Mouse (Mus musculus) fat pad, adult 2 months (tissue): ENCODE results near the gene Jakmip3.

Source experiments
- DNase-seq: peaks from one replicate; pipeline ENCODE4 v3.0.0-alpha.2; 2011; ENCODE audit warnings: low read depth, low spot score; ENCODE audit errors: extremely low read depth

Gene Jakmip3

GRCm38 (mm10) chr7:138945668-138946067 lies 5.1 kb downstream of the Jakmip3 start:
- DNase-seq: no peak

GRCm38 (mm10) chr7:138947741-138948140 lies 7.2 kb downstream of the Jakmip3 start:
- no peak for DNase-seq

DNA sequence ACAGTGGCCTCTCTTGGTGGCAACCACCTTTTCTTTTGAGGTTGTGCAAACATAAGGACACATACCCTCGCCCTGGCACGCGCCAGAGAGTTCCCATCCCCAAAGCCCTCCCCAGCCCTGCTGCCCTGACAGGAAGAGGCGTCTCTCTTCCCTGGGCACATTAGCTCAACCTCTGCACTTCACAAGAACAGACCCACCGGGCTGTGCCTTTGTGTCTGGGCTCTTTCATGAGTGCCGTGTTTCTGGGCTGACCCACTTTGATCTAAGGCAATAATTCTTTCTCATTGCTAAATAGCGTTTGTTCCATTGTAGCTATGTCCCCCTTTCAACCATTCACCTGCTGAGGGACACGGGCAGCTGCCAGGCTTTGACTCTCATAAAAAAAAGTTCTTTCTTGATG lies 7.8 kb downstream of the Jakmip3 start:
- no peak for DNase-seq

- no peak for DNase-seq
These were observed 15.3 kb downstream of the Jakmip3 start for GRCm38 (mm10) chr7:138955787-138956186.

DNA sequence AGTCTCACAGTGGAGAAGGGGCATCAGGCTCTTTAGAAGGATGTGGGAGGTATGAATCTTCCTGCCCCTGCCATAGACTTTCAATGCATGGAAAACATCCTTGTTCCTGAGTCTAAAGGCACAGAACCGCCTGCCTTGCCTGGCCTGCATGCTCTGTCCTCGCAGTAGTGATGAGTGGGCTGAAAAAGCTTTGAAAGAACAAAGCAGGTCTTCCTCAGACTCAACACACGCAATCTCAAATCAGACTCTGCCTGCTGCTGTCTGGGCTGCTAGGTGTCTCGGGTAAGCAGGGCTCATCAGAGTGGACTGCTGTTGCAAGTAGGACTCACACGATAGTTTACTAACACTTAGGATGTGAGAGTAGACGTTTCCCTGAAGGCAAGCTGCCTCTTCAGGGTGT lies 16.6 kb downstream of the Jakmip3 start:
- no peak for DNase-seq

DNA sequence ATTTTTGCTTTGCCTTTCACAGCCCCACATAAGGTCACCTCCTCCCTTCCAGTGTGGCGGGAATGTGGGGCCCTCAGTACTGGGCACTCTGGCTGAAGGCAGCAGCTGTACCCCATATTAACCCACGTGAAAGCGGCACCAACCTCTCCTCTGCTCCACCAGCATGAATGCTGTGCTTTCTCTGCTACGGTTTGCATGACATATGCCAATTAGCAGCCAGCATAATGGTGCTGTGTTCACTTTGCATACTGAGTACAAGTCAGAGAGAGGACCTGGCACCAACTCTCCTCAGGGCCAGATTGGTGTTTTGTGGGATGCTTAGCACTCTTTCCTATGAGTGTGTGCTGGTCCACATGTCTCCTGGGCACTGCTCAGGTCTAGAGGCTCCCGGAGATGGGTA lies 19.2 kb downstream of the Jakmip3 start:
- DNase-seq: no peak

DNA sequence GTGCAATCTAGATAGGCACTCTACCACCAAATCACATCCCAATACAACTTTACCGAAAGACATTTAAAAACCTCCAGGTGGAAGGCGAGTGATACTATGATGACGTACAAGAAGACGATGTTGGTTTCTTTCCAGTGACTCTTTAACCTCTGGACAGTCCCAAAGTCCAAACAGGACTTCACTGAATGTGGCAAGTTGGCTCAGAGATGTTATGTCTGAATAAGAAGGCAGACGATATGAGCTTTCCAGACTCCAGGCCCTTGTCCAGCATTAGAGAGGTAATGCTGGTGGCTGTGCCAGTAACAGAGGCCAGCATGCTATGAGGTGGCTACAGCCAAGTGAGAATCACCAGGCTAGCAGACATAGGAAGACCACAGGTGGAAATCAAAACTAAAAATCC lies 23.2 kb downstream of the Jakmip3 start:
- DNase-seq: no peak

GRCm38 (mm10) chr7:138968010-138968620 lies 27.6 kb downstream of the Jakmip3 start:
- DNase-seq: no peak

DNA sequence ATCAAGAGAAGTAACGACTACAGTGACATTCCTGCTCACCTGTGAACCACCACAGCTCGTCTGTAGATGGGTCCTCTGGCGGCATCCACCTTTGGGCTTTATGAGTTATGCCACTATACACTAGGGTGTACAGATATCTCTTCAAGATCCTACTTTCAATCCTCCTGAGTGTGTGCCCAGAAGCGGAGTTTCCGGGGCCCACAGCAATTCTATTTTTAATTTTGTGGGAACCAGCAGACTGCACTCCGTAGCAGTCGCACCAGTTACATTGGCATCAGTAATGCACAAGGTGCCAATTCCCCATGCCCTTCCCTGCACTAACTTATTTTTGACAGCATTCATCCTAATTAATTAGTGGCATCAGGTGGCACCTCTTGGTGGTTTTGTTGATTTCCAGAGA lies 37.0 kb downstream of the Jakmip3 start:
- no peak for DNase-seq

DNA sequence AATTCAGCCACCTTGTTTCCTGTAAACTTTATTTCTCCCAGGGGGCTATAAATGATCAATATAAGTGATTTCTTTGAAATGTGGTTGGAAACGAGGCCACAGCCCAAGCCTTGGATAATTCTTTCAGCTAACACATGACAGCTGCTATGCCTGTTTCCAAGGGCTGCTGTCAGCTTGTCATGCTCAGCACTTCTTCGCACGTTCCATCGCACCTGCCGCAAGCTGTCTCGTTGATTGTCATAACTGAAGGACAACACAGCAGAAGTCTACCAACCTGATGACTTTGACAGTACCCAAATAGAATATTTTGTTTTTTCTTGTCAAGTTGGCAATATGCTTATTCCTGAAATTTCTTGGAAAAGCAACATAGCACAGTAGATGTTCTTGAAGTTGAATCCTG lies 44.0 kb downstream of the Jakmip3 start:
- DNase-seq: no peak

DNA sequence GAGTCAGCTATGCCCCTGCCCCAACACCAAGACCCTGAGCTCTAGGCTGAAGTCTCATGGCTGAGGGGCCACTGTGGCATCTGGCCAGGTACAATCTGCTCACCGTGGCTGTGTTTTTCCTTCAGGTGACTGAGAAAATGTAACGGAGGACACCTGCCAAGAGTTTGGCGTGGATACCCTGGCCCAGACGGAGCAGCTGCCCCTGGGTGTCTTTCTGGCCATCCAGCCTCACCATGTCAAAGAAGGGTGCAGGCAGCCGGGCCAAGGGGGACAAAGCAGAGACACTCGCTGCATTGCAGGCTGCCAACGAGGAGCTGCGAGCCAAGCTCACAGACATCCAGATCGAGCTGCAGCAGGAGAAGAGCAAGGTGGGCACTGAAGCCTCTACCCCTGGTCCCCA lies 48.6 kb downstream of the Jakmip3 start:
- no peak for DNase-seq

GRCm38 (mm10) chr7:139002692-139003091 lies 62.2 kb downstream of the Jakmip3 start:
- DNase-seq: no peak

DNA sequence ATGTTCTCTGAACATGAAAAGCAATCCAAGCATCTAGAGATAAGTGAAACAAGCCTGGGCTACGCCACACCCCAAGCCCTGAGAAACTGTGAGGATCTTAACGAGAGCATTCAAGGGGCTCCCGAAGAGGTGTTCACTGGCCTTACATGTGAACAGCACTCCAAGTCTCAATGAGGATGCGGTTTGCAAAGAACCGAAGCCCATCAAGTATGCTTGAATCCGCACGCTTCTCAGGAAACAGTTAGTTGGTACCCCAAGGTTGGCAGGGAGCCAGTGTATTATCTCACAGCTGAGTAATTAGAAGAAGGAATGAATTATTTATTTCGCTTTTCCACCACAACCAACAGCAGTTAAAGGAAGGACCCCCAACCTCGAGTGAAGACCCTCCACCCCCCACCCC lies 62.7 kb downstream of the Jakmip3 start:
- DNase-seq: no peak

DNA sequence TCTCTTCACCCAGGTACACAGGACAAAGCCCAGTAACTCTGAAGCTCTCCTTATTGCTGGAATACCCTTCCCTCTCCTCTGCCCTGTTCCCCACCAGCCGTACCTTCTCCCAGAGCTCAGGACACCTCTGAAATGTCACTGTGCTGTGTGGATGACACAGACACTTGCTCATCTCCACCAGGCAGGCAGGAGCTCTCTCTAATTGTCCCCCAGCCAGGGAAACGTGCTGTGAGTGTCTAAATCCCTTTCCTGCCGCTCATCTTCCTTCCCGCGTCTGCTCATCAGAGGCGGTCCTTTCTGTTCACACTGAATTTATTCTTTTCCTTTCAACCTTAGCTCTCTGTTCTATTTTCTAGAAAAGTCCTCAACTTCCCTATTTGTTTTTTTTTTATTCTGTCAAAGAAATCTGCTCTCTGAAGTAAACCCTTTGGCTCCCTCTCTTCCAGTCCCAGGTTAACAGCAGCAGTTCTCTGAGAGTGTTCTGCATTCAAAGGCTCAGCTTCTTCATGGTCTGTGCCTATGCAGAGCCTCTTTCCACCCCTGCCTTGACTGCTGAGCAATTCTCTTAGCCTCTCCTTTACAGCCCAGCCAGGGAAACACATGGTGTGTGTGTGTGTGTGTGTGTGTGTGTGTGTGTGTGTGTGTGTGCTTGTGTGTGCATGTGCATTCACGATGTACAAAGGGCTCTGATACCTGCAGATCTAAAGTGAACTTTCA lies 69.4 kb downstream of the Jakmip3 start:
- no peak for DNase-seq

GRCm38 (mm10) chr7:139011027-139011426 lies 70.5 kb downstream of the Jakmip3 start:
- no peak for DNase-seq

GRCm38 (mm10) chr7:139011586-139011985 lies 71.1 kb downstream of the Jakmip3 start:
- peak; percentile 79 for DNase-seq

- DNase-seq: no peak
These were observed 72.3 kb downstream of the Jakmip3 start for GRCm38 (mm10) chr7:139012767-139013369.

DNA sequence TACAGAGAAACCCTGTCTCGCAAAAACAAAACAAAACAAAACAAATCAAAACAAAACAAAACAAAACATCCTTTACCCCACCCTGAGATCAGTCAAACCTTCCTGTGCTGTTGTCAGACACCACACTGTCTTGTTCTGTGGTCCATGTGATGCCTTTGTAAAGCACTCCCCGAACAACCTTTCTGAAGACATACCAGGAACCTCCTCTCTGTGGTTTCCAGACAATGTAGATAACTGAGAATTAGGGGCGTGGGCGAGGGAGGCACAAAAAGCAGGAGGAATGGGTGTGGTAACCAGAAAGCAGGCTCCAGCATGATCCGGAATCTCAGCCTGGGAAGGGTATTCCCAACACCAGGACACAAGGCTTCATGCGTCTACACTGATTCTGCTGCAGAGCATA lies 74.6 kb downstream of the Jakmip3 start:
- DNase-seq: no peak

GRCm38 (mm10) chr7:139016288-139016687 lies 75.8 kb downstream of the Jakmip3 start:
- no peak for DNase-seq

GRCm38 (mm10) chr7:139017249-139017903 lies 76.8 kb downstream of the Jakmip3 start:
- DNase-seq: no peak

- DNase-seq: no peak
These were observed 80.4 kb downstream of the Jakmip3 start for GRCm38 (mm10) chr7:139020884-139021283.

- DNase-seq: no peak
These were observed 80.8 kb downstream of the Jakmip3 start for GRCm38 (mm10) chr7:139021326-139021725.
